Mouse (Mus musculus) c-Kit-positive CD71-positive TER-119-positive erythroid progenitor cells, embryonic 14.5 days (primary cell): ENCODE measurements around the gene BC030867.

ENCODE experiments used
- DNase-seq: peaks from one replicate; pipeline ENCODE4 v3.0.0-alpha.2; 2013; ENCODE audit warnings: low spot score

Gene BC030867

GRCm38 (mm10) chr11:102221243-102221953 is 27.3 kb upstream of the BC030867 start:
- no peak for DNase-seq

- no peak for DNase-seq
These were observed 26.7 kb upstream of the BC030867 start for GRCm38 (mm10) chr11:102221954-102222351.

GRCm38 (mm10) chr11:102223166-102223565 is 25.5 kb upstream of the BC030867 start:
- DNase-seq: no peak

- no peak for DNase-seq
These were observed 24.0 kb upstream of the BC030867 start for GRCm38 (mm10) chr11:102224686-102225085.

GRCm38 (mm10) chr11:102225221-102225620 is 23.5 kb upstream of the BC030867 start:
- no peak for DNase-seq

- DNase-seq: no peak
These were observed 22.4 kb upstream of the BC030867 start for GRCm38 (mm10) chr11:102226067-102226978.

GRCm38 (mm10) chr11:102227270-102228190 is 21.2 kb upstream of the BC030867 start:
- DNase-seq: no peak

GRCm38 (mm10) chr11:102228191-102228545 is 20.5 kb upstream of the BC030867 start:
- DNase-seq: no peak

GRCm38 (mm10) chr11:102228646-102229268 is 19.9 kb upstream of the BC030867 start:
- no peak for DNase-seq

GRCm38 (mm10) chr11:102229331-102229953 is 19.2 kb upstream of the BC030867 start:
- DNase-seq: no peak

GRCm38 (mm10) chr11:102230006-102230741 is 18.5 kb upstream of the BC030867 start, which contains the start of gene Hdac5:
Gene Hdac5 (minus strand): TSS chr11:102230166.
- DNase-seq: peak; percentile 98

GRCm38 (mm10) chr11:102236022-102236421 is 12.7 kb upstream of the BC030867 start:
- DNase-seq: no peak

GRCm38 (mm10) chr11:102240636-102241035 is 8.0 kb upstream of the BC030867 start:
- no peak for DNase-seq

- no peak for DNase-seq
These were observed 7.4 kb upstream of the BC030867 start for GRCm38 (mm10) chr11:102241246-102241645.

- no peak for DNase-seq
These were observed 6.8 kb upstream of the BC030867 start for GRCm38 (mm10) chr11:102241874-102242273.

- no peak for DNase-seq
These were observed 3.7 kb upstream of the BC030867 start for GRCm38 (mm10) chr11:102244926-102245449.

GRCm38 (mm10) chr11:102245581-102246272 is 3.0 kb upstream of the BC030867 start:
- no peak for DNase-seq

- DNase-seq: no peak
These were observed 2.4 kb upstream of the BC030867 start for GRCm38 (mm10) chr11:102246273-102246635.

GRCm38 (mm10) chr11:102246871-102247270 is 1.8 kb upstream of the BC030867 start:
- DNase-seq: no peak
